Mouse (Mus musculus): ENCODE measurements around the gene Caly. TPM values are rescaled to one million over a fixed set of nuclear protein-coding genes. Genes with fewer than 3 reads are reported as not detected.

Gene Caly
- polyA plus RNA-seq, 1 experiment: 0.52 TPM

GRCm38 (mm10) chr7:140101993-140102860, 19.9 kb upstream of the Caly start, which contains the start of gene Fuom:
Gene Fuom (minus strand): TSS chr7:140102441.
- WGBS: under 1% methylated on average over 30 of the region's 30 CpGs

GRCm38 (mm10) chr7:140101498-140101897, 19.1 kb upstream of the Caly start:
- Histone ChIP-seq H3K4me1 (ENCODE audit: control insufficient read depth, insufficient read depth, low read length) (peaks cover 3% of the 10 kb centered on the region), H3K36me3 (ENCODE audit: control insufficient read depth, insufficient read depth, low read length) (no peaks in the 10 kb centered on the region), H3K27ac (ENCODE audit: insufficient read depth, low read depth, low read length) (peak overlapping the region; percentile 74; the same call in 1 of the 2 replicates), H3K4me3 (ENCODE audit: insufficient read depth, low read depth, low read length) (peak overlapping the region; percentile 52), H3K27me3 (replicated peaks; ENCODE audit: control insufficient read depth, insufficient read depth, low read length) (no peaks in the 10 kb centered on the region)
- no peak for DNase-seq
- TF ChIP-seq POLR2A (IDR thresholded peaks at IDR 0.05; ENCODE audit: low read depth, low read length): no peak
- 66% methylated on average over 10 of the region's 10 CpGs for WGBS

More at GRCm38 (mm10) chr7:140101993-140102860, 19.9 kb upstream of the Caly start, which contains the start of gene Fuom:
- no peaks in the 10 kb centered on the region for H3K36me3 ChIP-seq (ENCODE audit: control insufficient read depth, insufficient read depth, low read length)
- DNase-seq: peak; percentile 95
- H3K27ac ChIP-seq (ENCODE audit: insufficient read depth, low read depth, low read length): peak within 1 kb of the TSS; percentile 74
- H3K4me1 ChIP-seq (ENCODE audit: control insufficient read depth, insufficient read depth, low read length): peaks cover 3% of the 10 kb centered on the region
- peak within 1 kb of the TSS; percentile 52 for H3K4me3 ChIP-seq (ENCODE audit: insufficient read depth, low read depth, low read length)
- no peaks in the 10 kb centered on the region for H3K27me3 ChIP-seq (replicated peaks; ENCODE audit: control insufficient read depth, insufficient read depth, low read length)
- TF ChIP-seq POLR2A (IDR thresholded peaks at IDR 0.05; ENCODE audit: low read depth, low read length) (peak; percentile 57), CTCF (conservative IDR thresholded peaks at IDR 0.05; ENCODE audit: insufficient read depth, insufficient read length, low read depth, low read length) (no peak)

- H3K4me1 ChIP-seq (ENCODE audit: control insufficient read depth, insufficient read depth, low read length): peaks cover 20% of the 10 kb centered on the region
- TF ChIP-seq CTCF (conservative IDR thresholded peaks at IDR 0.05; ENCODE audit: insufficient read depth, insufficient read length, low read depth, low read length) (no peak), POLR2A (IDR thresholded peaks at IDR 0.05; ENCODE audit: low read depth, low read length) (no peak)
These were observed 16.1 kb upstream of the Caly start for GRCm38 (mm10) chr7:140098466-140098865.

GRCm38 (mm10) chr7:140096055-140096454, 13.7 kb upstream of the Caly start:
- Histone ChIP-seq H3K27me3 (replicated peaks; ENCODE audit: control insufficient read depth, insufficient read depth, low read length) (no peaks in the 10 kb centered on the region), H3K27ac (ENCODE audit: insufficient read depth, low read depth, low read length) (no peak overlapping the region)
- TF ChIP-seq POLR2A (IDR thresholded peaks at IDR 0.05; ENCODE audit: low read depth, low read length) (no peak), CTCF (conservative IDR thresholded peaks at IDR 0.05; ENCODE audit: insufficient read depth, insufficient read length, low read depth, low read length) (no peak)

More at GRCm38 (mm10) chr7:140098466-140098865, 16.1 kb upstream of the Caly start:
- H3K36me3 ChIP-seq (ENCODE audit: control insufficient read depth, insufficient read depth, low read length): no peaks in the 10 kb centered on the region
- H3K27ac ChIP-seq (ENCODE audit: insufficient read depth, low read depth, low read length): no peak overlapping the region
- no peak for DNase-seq
- H3K27me3 ChIP-seq (replicated peaks; ENCODE audit: control insufficient read depth, insufficient read depth, low read length): no peaks in the 10 kb centered on the region
- no peak overlapping the region for H3K4me3 ChIP-seq (ENCODE audit: insufficient read depth, low read depth, low read length)
- 93% methylated on average over 1 of the region's 1 CpGs for WGBS

DNA sequence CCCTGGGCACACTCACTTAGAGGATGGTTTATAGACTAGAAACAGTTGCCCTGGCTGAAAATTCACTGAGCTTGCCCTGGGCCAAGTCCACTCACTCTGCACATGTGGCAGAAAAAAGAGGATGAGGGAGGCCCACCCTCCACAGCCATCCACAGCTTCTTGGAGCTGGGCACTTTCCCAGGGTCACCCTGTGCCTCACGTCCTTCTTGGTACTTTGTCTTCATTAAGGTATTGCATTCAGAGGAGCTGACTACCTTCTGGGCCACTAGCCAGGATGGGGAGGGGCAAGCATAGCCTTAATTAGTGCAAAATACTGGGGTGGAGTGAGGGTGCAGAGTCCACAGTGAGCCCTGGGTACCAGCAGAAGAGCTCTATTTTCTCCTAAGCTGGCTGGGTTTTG, 13.2 kb upstream of the Caly start:
- TF ChIP-seq CTCF (conservative IDR thresholded peaks at IDR 0.05; ENCODE audit: insufficient read depth, insufficient read length, low read depth, low read length) (no peak), POLR2A (IDR thresholded peaks at IDR 0.05; ENCODE audit: low read depth, low read length) (no peak)
- Histone ChIP-seq H3K36me3 (ENCODE audit: control insufficient read depth, insufficient read depth, low read length) (no peaks in the 10 kb centered on the region), H3K4me3 (ENCODE audit: insufficient read depth, low read depth, low read length) (no peak overlapping the region), H3K4me1 (ENCODE audit: control insufficient read depth, insufficient read depth, low read length) (peaks cover 16% of the 10 kb centered on the region), H3K27ac (ENCODE audit: insufficient read depth, low read depth, low read length) (no peak overlapping the region), H3K27me3 (replicated peaks; ENCODE audit: control insufficient read depth, insufficient read depth, low read length) (no peaks in the 10 kb centered on the region)
- DNase-seq: peak; percentile 92
- 12% methylated on average over 1 of the region's 1 CpGs for whole genome bisulfite sequencing

More at GRCm38 (mm10) chr7:140096055-140096454, 13.7 kb upstream of the Caly start:
- Histone ChIP-seq H3K4me1 (ENCODE audit: control insufficient read depth, insufficient read depth, low read length) (peaks cover 16% of the 10 kb centered on the region), H3K4me3 (ENCODE audit: insufficient read depth, low read depth, low read length) (no peak overlapping the region), H3K36me3 (ENCODE audit: control insufficient read depth, insufficient read depth, low read length) (no peaks in the 10 kb centered on the region)
- DNase-seq: no peak

GRCm38 (mm10) chr7:140094954-140095353, 12.6 kb upstream of the Caly start:
- 29% methylated on average over 5 of the region's 5 CpGs for WGBS
- no peak for DNase-seq
- TF ChIP-seq CTCF (conservative IDR thresholded peaks at IDR 0.05; ENCODE audit: insufficient read depth, insufficient read length, low read depth, low read length) (no peak), POLR2A (IDR thresholded peaks at IDR 0.05; ENCODE audit: low read depth, low read length) (no peak)
- no peak overlapping the region for H3K4me3 ChIP-seq (ENCODE audit: insufficient read depth, low read depth, low read length)
- H3K27me3 ChIP-seq (replicated peaks; ENCODE audit: control insufficient read depth, insufficient read depth, low read length): no peaks in the 10 kb centered on the region
- no peak overlapping the region for H3K27ac ChIP-seq (ENCODE audit: insufficient read depth, low read depth, low read length)
- peaks cover 16% of the 10 kb centered on the region for H3K4me1 ChIP-seq (ENCODE audit: control insufficient read depth, insufficient read depth, low read length)
- H3K36me3 ChIP-seq (ENCODE audit: control insufficient read depth, insufficient read depth, low read length): no peaks in the 10 kb centered on the region

DNA sequence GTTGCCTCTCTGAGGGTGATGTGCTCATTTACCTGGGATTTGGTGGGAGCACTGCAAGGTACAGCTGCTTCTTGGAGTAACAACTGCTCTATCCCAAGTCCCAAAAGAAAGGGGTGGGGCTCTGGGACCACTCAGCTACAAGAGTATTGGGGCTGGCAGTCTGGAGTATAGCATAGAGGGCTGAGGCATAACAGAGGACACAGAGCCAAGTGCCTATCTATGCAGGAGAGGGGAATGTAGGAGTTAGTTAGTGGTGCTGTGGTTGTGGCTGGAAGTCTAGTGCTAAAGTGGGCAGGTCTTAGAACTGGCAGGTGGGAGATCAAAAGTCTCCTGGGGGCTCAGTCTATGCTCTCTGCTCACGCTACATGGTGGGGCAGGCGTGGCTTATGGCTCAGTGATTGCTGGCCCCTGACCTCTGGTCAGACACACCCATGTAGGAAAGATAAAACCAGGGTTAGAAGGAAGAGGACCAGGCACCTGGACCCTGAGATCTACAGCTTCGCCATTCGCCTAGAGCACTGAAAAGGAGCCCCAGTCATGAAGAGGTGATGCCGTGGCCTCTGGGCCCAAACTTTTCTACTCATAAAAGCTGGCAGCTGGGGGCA, 10.7 kb upstream of the Caly start, which contains the start of gene Prap1:
Gene Prap1 (plus strand): TSS at position 472 of the 605 bp plus-strand sequence.
- Histone ChIP-seq H3K36me3 (ENCODE audit: control insufficient read depth, insufficient read depth, low read length) (no peaks in the 10 kb centered on the region), H3K27me3 (replicated peaks; ENCODE audit: control insufficient read depth, insufficient read depth, low read length) (no peaks in the 10 kb centered on the region), H3K4me3 (ENCODE audit: insufficient read depth, low read depth, low read length) (no peak within 1 kb of the TSS), H3K27ac (ENCODE audit: insufficient read depth, low read depth, low read length) (no peak within 1 kb of the TSS), H3K4me1 (ENCODE audit: control insufficient read depth, insufficient read depth, low read length) (peaks cover 16% of the 10 kb centered on the region)
- 84% methylated on average over 5 of the region's 5 CpGs for WGBS
- no peak for DNase-seq
- TF ChIP-seq CTCF (conservative IDR thresholded peaks at IDR 0.05; ENCODE audit: insufficient read depth, insufficient read length, low read depth, low read length): no peak
- TF ChIP-seq POLR2A (IDR thresholded peaks at IDR 0.05; ENCODE audit: low read depth, low read length): no peak
